Mouse (Mus musculus): Measurements from ENCODE around the gene Zfp709.
"Not testable (repeated sequence)": the region's sequence is repeated elsewhere in the genome, so short reads cannot be mapped to it uniquely, and the experiment has no call there.

Zfp709 gene

DNA sequence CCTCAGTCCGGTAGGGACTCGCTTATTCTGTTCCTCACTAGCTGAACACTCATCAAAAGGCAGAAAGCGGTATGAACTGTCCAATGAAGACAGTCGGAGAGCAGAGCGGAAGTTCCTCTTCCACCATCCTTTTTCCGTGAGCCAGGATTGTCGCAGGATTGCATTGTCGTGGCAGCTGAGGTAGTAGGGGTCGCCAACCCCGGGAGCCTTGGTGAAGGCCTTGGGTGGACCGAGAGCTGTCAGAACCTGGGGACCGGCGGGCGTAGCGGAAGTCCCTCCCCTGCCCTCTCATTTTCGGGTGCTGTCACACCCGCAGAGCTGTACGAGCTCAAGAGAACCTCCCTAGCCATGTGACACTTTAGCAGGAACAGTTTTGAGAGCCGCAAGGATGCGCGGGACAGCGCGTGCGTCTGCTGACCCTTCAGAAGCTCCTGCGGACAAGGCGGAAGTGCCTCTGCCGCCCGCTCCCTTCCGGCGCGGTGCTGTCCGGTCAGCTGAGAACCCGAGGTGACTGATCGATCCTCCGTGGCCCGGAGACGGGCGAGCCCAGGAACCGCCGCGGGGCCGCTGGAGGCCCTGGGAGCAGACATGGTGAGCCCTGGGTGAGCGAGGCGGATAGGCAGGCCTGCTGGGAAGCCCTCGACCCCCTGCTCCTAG, at the start of gene Zfp709:
Zfp709 (plus strand) TSS at position 402 of the 657 bp plus-strand sequence.
- DNase-seq (ENCODE audit: low spot score), result peak; percentile 75

DNA sequence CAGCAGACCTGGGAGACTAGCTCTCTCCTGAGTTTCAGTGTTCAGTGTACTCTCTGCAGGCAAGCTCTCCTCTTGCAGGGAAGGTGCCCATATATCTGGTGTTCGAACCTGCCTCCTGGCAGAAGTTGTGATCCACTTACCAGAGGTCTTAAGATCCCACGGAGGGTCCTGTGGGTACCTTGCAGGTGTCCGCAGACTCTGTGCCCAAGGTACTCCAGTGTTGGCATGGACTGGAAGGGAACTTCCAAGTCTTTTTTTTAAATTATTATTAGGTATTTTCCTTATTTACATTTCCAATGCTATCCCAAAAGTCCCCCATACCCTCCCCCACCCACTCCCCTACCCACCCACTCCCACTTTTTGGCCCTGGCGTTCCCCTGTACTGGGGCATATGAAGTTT, 43.6 kb upstream of the Zfp709 start:
- not testable (repeated sequence) for DNase-seq (ENCODE audit: low spot score)

DNA sequence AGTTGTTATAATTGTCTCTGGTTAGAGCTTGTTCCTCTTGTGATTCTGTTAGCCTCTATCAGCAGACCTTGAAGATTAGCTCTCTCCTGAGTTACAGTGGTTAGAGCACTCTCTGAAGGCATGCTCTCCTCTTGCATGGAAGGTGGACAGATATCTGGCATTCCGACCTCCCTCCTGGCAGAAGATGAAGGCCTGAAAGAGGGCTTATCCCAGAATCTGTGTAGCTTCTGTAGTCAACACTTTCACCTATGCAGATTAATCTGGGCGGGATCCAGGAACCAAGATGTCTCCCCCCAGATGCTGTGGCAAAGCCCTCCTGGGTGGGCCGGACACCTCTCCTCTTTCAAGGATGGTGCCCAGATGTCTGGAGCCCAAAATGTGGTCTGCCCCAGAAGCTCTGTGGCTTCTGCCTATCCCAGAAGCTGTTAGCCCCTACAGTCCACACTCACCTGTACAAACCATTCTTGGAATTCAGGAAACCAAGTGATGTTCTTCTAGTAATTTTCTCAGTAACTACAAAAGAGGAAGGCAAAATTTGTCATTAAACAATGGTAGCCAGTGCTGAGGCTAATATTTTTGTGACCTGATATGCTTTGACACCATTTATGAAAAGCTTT, 40.5 kb upstream of the Zfp709 start:
- not testable (repeated sequence) for DNase-seq (ENCODE audit: low spot score)

DNA sequence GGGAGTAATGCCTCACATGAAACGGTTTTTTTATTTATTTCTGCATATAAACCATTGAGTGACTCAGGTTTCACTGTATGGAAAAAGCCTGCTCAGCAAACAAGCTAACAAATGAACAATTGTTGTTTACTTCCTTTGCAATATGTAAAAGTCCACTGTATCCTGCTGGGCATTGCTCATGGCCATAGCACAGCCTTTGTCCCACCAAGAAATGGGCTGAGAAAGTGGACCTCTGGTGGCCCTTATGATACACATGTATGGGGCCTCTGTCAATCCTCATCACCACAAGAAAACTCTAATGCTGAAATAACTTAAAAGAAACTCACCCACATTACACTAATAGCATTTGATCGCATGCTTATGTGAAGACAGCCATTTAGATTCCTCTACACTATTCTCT, 39.3 kb upstream of the Zfp709 start:
- not testable (repeated sequence) for DNase-seq (ENCODE audit: low spot score)

DNA sequence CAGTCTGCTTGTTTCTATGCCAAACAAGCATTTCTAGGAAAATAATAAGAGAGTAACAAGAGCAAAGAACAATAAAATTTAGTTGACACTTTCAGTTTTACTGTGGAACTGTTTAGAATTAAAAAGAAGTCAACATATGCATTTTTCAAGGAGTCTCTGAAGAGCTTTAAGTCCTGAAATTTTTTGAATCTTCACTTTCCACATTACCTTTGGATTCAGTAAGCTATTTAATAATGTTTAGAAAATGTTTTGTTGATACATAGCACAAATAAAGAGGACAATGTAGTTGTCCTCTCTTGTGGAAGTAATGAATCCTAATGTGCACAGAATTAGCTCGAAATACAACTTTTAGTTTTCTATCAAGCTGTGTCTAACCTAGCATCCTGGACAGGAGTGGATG, 37.4 kb upstream of the Zfp709 start:
- DNase-seq (ENCODE audit: low spot score), result not testable (repeated sequence)

DNA sequence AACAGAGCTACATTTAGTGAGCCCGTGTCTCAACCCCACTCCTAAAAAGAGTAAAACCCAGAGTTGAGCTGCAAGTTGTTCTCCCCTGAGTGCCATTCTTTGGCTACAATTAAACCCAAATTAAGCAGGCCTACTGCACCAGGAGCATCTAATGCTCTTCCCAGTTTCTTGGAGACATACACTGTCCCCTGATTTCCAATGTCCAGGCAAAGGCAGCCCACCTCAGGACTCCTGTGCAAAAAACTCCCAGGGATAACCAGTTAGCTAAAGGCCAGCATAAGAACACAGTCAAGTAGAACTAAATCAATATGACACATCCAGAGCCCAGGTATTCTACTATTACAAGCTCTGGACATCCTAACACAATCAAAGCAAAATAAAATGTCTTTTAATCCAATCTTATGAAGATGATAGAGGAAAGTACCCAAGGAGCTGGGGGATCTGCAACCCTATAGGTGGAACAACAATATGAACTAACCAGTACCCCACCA, 35.8 kb upstream of the Zfp709 start:
- DNase-seq (ENCODE audit: low spot score), result not testable (repeated sequence)

DNA sequence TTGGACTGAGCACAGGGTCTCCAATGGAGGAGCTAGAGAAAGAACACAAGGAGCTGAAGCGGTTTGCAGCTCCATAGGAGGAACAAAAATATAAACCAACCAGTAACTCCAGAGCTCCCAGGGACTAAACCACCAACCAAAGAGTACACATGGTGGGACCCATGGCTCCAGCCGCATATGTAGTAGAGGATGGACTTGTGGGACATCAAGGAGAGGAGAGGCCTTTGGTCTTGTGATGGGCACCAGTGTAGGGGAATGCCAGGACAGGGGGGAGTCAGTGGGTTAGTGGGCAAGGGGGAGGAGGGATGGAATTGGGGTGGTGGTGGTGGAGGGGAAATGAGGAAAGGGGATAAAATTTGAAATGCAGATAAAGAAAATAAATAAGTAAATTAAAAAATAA, 35.1 kb upstream of the Zfp709 start:
- DNase-seq (ENCODE audit: low spot score), result not testable (repeated sequence)

DNA sequence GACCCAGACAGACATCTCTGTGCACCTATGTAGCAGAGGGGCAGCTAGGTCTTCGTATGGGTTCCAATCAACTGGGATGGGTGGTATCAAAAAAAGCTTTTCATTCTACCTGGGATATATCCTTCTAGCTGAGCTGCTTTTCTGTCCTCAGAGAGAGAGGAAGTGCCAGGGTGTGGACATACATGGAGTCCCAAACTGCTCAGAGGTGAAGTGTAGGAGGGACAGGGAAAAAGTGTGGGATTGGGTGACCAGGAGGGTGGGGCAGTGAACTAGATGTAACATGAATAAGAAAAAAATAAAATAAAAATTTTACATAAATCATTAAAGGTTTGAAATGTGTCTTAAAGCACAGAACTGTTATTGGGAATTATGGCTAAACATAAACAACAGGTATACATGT, 30.8 kb upstream of the Zfp709 start:
- not testable (repeated sequence) for DNase-seq (ENCODE audit: low spot score)

DNA sequence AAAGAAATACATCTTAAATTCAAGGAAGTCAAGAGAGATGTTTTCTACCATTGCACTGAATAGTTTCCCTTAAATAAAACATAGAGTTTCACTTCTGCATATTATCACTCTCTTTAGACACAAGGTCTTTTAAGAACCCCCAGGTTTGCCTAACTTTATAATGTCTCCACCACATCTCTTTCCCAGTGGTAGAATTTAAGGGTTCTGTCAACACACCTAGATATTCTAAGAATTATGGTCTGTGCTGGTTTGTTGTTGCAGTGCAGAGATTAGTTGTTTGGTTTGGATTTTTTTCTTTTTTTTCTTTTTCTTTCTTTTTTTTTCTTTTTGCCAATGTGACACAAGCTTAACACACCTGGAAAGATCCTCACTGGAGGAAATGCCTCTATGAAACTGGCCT, 28.5 kb upstream of the Zfp709 start:
- not testable (repeated sequence) for DNase-seq (ENCODE audit: low spot score)

DNA sequence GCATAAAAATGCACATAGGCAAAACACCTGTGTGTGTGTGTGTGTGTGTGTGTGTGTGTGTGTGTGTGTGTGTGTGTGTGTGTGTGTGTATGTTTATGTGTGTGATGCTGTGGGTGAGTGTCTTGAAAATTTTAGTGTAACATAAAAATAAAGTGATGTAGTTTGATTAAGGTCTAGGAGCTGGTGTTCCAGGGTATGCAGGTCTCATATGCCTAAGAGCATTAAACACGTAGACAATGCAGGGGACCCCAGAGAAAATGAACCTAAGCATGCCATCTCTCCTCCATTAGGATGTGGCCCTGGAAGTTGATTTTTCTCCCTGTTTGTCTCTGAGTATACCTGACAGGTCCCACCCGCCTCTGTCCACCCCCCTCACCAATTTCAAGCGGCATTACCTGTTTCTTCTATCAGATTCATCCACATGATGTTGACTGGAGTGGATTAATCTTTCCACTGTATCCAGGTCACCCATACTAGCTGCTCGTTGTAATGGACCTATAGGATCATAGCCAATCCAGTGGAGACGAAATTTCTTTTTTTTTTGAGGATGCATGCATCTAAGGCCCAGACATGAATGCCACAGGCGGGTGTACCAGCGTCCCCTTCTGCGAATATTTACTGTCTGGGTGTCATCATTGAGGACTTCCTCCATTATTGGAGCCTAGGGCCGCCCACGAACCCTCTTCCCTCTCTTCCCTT, 25.0 kb upstream of the Zfp709 start:
- not testable (repeated sequence) for DNase-seq (ENCODE audit: low spot score)

DNA sequence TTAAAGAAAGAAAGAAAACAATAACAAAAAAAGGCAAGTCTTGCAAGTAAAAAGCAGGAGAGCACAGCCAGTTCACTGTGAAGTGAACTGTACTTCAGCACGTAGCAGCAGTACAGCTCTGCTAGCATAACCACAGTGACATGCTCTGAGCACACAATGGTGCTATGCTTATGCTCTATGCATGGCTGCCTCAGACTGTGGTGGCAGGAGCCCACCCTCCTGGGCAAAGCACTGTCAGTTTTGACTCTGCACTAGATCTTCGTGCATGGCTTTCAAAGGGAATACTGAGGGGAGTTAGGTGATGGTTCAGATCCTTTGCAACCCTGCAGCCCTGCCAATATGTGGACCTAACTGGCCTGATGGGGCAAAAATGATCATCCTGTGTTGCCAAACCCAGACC, 24.5 kb upstream of the Zfp709 start:
- DNase-seq (ENCODE audit: low spot score), result not testable (repeated sequence)

DNA sequence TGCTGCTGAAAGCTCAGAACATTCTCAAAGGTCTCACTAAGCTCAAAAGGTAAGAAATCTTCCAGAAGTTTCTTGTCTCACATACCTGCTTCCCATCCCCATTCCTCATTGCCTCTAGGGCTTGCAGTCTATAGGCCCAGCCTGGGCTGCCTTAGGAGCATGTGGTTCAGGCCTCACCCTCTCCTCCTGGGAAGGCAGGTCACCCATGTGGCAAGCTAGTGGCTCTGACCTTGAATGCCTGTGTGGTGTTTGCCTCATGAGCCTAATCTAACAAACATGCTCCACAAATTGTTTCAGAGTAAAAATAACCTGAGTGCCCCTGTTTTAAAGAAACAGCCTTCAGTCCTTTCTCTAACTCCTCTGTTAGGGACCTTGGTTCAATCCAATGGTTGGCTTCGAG, 20.3 kb upstream of the Zfp709 start:
- DNase-seq (ENCODE audit: low spot score), result not testable (repeated sequence)

DNA sequence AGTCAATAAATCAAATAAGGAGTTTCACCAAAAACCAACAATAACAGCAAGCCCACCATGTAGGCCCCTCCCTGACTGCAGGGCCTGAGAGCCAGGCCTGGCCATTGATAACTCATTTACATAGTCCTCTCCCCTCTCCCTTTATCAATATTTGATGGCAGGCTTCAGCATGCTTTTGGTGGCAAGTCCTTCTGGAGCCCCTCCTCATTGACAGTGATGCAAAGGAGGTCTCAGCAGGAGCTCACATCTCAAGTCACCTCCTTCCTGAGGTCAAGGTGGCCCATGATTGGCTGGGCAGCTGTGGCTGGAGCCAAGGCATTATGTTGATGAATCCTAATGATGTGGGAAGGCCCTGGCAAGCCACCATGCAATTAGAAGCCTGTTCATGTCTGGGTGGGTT, 19.8 kb upstream of the Zfp709 start:
- DNase-seq (ENCODE audit: low spot score), result not testable (repeated sequence)

DNA sequence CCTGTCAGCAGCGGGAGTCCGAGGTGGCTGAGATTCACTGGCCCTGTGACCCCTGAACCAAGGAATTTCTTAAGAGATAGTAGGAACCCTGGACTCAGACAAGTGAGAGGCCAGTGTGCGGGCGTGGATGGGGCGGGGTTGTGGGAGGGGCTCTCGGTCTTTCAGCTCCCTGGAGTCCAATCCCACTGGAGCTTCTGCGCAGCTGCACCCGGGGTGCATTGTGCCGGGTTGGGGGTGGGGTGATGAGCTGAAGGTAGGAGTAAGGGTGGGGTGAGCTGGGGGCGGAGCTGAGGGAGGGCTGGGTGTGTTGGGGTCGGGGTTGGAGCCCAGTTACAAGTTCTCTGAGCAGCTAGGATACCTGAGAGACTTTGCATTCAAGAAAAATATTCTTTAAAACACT, 18.8 kb downstream of the Zfp709 start:
- DNase-seq (ENCODE audit: low spot score), result not testable (repeated sequence)

DNA sequence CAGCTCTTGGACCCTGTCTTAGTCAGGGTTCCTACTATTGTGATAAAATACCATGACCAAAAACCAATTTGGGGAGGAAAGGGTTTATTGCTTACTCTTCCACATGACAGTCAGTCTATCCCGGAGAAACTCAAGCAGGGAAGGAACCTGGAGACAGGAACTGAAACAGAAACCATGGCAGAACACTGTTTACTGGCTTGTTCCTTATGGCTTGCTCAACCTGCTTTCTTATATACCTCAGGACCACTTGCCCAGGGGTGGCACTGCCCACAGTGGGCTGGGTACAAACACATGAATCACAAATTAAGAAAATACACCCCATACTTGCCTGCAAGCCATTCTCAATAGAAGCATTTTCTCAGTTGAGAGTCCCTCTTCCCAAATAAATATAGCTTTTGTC, 21.3 kb downstream of the Zfp709 start:
- DNase-seq (ENCODE audit: low spot score), result not testable (repeated sequence)

DNA sequence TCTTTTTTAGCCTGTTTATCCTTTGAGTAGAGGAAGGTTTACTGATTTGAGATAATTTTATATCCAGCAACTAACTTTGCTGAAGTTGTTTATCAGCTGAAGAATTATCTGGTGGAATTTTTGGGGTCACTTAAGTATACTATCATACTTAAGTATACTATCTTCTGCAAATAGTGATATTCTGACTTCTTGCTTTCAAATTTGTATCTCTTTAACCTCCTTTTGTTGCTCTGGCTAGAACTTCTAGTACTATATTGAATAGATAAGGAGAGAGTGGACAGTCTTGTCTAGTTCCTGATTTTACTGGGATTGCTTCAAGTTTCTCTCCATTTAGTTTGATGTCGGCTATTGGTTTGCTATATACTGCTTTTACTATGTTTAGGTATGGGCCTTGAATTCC, 25.0 kb downstream of the Zfp709 start:
- no peak for DNase-seq (ENCODE audit: low spot score)

DNA sequence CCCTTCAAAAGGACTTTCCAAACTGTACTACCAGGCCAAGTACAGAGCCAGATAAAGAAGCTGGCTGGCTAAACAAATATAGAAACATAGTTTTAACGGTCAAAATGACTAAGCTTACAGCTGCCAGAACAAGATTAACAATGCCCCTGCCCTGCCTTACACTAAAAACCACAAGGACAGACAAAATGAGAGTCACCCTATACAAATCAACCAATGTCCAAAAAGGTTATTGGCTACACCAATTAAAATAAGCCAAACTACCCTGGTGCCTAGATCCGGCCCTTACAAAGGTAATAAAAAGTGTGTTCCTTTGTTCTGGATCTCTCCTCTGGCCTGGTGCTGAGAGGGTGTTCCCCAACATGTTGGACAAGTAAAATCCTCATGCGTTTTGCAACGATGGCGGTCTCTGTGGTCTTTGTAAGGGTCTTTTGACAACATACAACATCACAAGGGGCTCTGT, 26.0 kb downstream of the Zfp709 start:
- DNase-seq (ENCODE audit: low spot score), result no peak

DNA sequence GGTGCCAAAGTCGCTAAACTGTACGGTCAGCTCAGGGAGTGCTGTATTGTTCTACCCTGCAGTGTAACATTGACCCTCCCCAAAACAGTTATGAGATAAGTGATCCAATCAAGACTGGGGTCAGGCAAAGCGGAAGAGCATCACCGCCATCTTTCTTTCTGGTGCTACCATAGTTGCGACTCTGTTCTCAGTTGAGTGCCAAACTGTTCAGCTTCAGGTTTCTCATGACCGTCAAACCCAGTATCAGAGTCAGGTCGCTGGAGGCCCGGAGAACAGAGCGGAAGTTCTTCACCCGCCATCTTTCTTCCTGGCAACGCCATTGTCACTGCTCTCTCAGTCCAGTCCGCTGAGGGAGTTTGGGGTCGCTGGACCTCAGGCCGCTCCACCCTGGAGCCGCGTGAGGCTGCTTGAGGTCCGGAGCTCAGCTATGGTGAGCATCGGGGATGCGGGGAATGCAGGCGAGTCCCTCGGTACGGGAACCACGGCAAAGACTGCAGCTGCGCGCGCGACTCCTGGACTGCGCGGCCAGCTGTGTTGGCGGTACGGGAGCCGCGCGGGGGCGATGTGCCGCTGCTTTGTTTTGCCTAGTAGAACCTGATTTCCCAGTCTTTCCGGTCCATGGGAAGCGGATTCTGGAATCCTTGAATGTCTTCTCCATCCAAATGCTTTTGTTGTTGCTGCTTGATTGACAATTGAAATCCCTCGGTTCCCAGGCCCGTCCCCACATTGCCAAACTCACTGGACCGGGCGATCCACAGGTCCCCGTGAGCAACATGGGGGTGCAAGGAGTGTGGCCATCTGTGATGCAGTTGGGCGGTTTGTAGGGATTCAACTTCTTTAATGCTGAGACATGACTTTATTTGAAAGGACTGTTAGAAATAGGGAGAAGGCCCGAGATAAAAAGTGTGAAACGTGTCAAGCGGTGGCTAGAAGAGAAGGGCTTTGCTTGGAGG, 26.8 kb downstream of the Zfp709 start, which contains the start of the genes Zfp882 and Zfp617:
Zfp882 (plus strand) TSS at position 300 of the 953 bp plus-strand sequence.
Zfp617 (plus strand) TSS at position 327 of the 953 bp plus-strand sequence.
- DNase-seq (ENCODE audit: low spot score), result peak; percentile 89

DNA sequence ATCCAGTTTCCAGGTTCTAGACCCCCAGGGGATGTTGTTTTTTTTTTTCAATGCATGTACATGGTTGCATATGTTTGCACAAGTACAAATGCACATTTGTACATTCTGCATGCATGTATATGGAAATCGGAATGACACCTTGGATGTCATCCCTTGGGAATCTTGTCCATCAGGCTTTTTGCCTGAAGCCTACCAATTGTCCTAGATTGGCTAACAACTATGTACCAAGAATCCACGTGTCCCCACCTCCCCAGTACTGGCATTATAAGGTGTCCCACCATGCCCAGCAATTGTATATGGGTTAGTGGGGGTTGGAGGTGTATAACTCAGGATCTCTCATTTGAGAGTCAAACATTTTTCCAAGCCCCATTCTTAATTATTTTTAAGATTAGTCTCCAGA, 30.5 kb downstream of the Zfp709 start:
- no peak for DNase-seq (ENCODE audit: low spot score)

DNA sequence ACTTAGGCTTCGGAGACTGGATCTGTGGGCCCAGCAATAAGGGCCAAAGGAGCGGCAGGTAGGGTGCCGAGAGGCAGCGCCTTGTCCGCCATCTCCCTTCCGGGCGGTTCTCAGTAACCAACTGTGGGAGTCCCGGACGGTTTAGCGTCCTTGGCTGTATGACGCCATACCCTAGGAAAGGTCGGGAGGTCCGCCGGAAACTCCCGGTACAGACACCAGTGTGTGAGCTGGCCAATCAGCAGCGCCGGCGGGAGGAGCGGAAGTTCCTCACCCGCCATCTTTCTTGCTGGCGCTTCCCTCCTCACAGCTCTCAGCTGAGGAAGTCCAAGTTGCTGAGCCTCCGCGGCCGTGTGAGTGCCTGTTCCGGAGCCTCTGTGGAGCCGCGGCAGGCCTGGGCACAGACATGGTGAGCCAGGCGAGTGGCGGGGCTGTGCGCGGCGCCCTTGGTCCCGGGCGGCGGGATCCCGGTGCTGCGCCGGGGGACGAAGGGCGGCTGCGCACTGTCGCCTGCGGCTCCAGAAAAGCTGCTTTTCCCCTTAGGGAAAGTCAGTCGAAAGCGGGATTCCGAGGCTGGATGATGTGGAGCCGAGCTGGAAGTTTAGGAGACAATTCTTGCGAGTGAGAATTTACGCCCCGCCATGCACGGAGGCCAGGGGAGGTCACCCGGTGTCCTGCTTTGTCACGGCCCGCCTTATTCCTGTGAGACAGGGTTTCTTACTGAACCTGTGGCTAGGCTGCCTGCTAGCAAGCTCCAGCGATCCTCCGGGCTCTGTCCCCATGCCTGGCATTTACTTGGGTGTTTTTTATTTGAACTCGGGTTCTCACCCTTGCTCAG, 41.0 kb downstream of the Zfp709 start:
- peak; percentile 97 for DNase-seq (ENCODE audit: low spot score)

DNA sequence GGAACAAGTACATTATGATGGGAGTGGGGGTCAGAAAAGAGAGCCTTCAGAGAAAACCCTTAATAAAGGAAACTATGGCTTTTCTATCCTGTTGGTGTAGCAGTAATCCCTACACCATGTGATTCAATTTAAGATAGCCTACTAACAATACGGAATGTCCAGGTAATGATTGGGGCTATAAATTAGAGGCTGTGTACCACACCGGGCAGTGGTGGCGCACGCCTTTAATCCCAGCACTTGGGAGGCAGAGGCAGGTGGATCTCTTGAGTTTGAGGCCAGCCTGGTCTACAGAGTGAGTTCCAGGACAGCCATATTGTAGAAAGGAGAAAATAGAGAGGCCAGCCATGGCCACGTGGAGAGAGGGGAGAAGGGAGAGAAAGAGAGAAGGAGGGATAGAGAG, 44.0 kb downstream of the Zfp709 start:
- DNase-seq (ENCODE audit: low spot score), result no peak

All from embryo, embryonic 10.5 days (tissue).